Mouse (Mus musculus) G1E (cell line): Measurements from ENCODE around the gene Rims1.

ENCODE experiments used
- CTCF ChIP-seq: IDR thresholded peaks from 2 replicates; pipeline ENCODE4 v1.5.1; 2012; ENCODE audit warnings: low read depth, low read length, inconsistent platforms, mixed read lengths
- GATA1 ChIP-seq: IDR thresholded peaks from 2 replicates; pipeline ENCODE4 v1.6.1; 2012; ENCODE audit warnings: borderline replicate concordance, low read length, inconsistent platforms, mixed read lengths

GRCm38 (mm10) chr1:22787616-22788015 is 18.2 kb downstream of the Rims1 start:
- TF ChIP-seq CTCF, result no peak
- TF ChIP-seq GATA1, result no peak
